Mouse (Mus musculus) intestine, embryonic 15.5 days (tissue): Measurements from ENCODE around the gene Plekhm3. TPM values are rescaled to one million over a fixed set of nuclear protein-coding genes. Genes with fewer than 3 reads are reported as not detected.

Experiments
- ATAC-seq: fragments of 200-750 bp; cut with Nextera tagmentation; 2 replicates; pipeline ENCODE4 v1.8.0; 2017; ENCODE audit warnings: moderate TSS enrichment, moderate library complexity
- H3K27ac ChIP-seq: fragments of 300-500 bp; sonication (generic); 2 replicates; pipeline ENCODE4 v1.5.1; 2015; ENCODE audit warnings: mild to moderate bottlenecking, inconsistent platforms
- H3K27me3 ChIP-seq: fragments of 300-500 bp; sonication (generic); replicated peaks from 2 replicates; pipeline ENCODE4 v1.6.1; 2015; ENCODE audit warnings: inconsistent platforms
- H3K36me3 ChIP-seq: fragments of 300-500 bp; sonication (generic); 2 replicates; pipeline ENCODE4 v1.6.1; 2015; ENCODE audit warnings: inconsistent platforms
- H3K4me1 ChIP-seq: fragments of 300-500 bp; sonication (generic); replicated peaks from 2 replicates; pipeline ENCODE4 v1.6.1; 2015; ENCODE audit warnings: inconsistent platforms
- H3K4me2 ChIP-seq: fragments of 300-500 bp; sonication (generic); replicated peaks from 2 replicates; pipeline ENCODE4 v1.6.1; 2015; ENCODE audit warnings: mild to moderate bottlenecking, inconsistent platforms
- H3K4me3 ChIP-seq: fragments of 300-500 bp; sonication (generic); replicated peaks from 2 replicates; pipeline ENCODE4 v1.5.1; 2015; ENCODE audit warnings: inconsistent platforms
- H3K9ac ChIP-seq: fragments of 300-500 bp; sonication (generic); 2 replicates; pipeline ENCODE4 v1.6.1; 2015; ENCODE audit warnings: inconsistent platforms
- H3K9me3 ChIP-seq: fragments of 300-500 bp; sonication (generic); 2 replicates; pipeline ENCODE4 v1.6.1; 2016; ENCODE audit warnings: inconsistent platforms
- WGBS: fragments of 180-500 bp; shearing (Covaris S2); methylation state at CpG from one replicate; pipeline ENCODE4 v1.1.7; 2015; 5-methylcytosine and 5-hydroxymethylcytosine counted together
- polyA plus RNA-seq: library from polyadenylated mRNA; unstranded; fragments of >200 nt; fragmentation: Nextera tagmentation; extraction: Ambion mirVana; gene quantifications from 2 replicates; pipeline ENCODE4 v1.2.1, GENCODE M21; 2015

Plekhm3 gene
- polyA plus RNA-seq, 1 experiment from 2014 or later = 4.7 TPM

- Histone ChIP-seq H3K4me3 (no peak overlapping the region), H3K27ac (no peak overlapping the region), H3K9me3 (no peaks in the 10 kb centered on the region), H3K9ac (no peak overlapping the region), H3K27me3 (no peaks in the 10 kb centered on the region), H3K36me3 (no peaks in the 10 kb centered on the region), H3K4me1 (no peaks in the 10 kb centered on the region), H3K4me2 (no peak overlapping the region)
- 0 out of 2 replicates have a peak, but pooled peaks have one; percentile 35 for ATAC-seq
- 78% methylated on average over 11 of the region's 11 CpGs for WGBS
Observed at GRCm38 (mm10) chr1:64860235-64860920, 96.2 kb downstream of the Plekhm3 start.

- H3K27me3 ChIP-seq = no peaks in the 10 kb centered on the region
- no peaks in the 10 kb centered on the region for H3K4me1 ChIP-seq
- H3K9me3 ChIP-seq = no peaks in the 10 kb centered on the region
- no peak overlapping the region for H3K4me3 ChIP-seq
- H3K36me3 ChIP-seq = no peaks in the 10 kb centered on the region
- H3K4me2 ChIP-seq = no peak overlapping the region
- ATAC-seq = peak; percentile 90
- no peak overlapping the region for H3K27ac ChIP-seq
- 64% methylated on average over 5 of the region's 5 CpGs for WGBS
- H3K9ac ChIP-seq = no peak overlapping the region
Observed at GRCm38 (mm10) chr1:64859826-64860225, 96.8 kb downstream of the Plekhm3 start.

- no peak overlapping the region for H3K4me3 ChIP-seq
- 70% methylated on average over 5 of the region's 5 CpGs for WGBS
- no peak overlapping the region for H3K27ac ChIP-seq
- H3K9me3 ChIP-seq = no peaks in the 10 kb centered on the region
- no peaks in the 10 kb centered on the region for H3K36me3 ChIP-seq
- 0 out of 2 replicates have a peak, but pooled peaks cover 2% of the 10 kb centered on the region for H3K4me1 ChIP-seq
- H3K4me2 ChIP-seq = no peak overlapping the region
- no peak overlapping the region for H3K9ac ChIP-seq
- no peak for ATAC-seq
- no peaks in the 10 kb centered on the region for H3K27me3 ChIP-seq
Observed at GRCm38 (mm10) chr1:64854835-64855234, 101.8 kb downstream of the Plekhm3 start.

- Histone ChIP-seq H3K9me3 (no peaks in the 10 kb centered on the region), H3K36me3 (no peaks in the 10 kb centered on the region), H3K27me3 (no peaks in the 10 kb centered on the region), H3K4me2 (no peak overlapping the region), H3K4me1 (peaks cover 5% of the 10 kb centered on the region; the same call in 1 of the 2 replicates), H3K9ac (no peak overlapping the region), H3K4me3 (no peak overlapping the region), H3K27ac (no peak overlapping the region)
- ATAC-seq = no peak; the same call in 1 of the 2 replicates
- 65% methylated on average over 5 of the region's 5 CpGs for WGBS
Observed at GRCm38 (mm10) chr1:64853738-64854730, 102.6 kb downstream of the Plekhm3 start.

- Histone ChIP-seq H3K9ac (no peak overlapping the region), H3K27me3 (no peaks in the 10 kb centered on the region), H3K9me3 (no peaks in the 10 kb centered on the region), H3K4me2 (no peak overlapping the region), H3K36me3 (no peaks in the 10 kb centered on the region), H3K4me3 (no peak overlapping the region), H3K4me1 (peaks cover 7% of the 10 kb centered on the region; the same call in 1 of the 2 replicates), H3K27ac (no peak overlapping the region)
- 80% methylated on average over 2 of the region's 2 CpGs for WGBS
- ATAC-seq = no peak
Observed at GRCm38 (mm10) chr1:64853244-64853643, 103.4 kb downstream of the Plekhm3 start.

- Histone ChIP-seq H3K27me3 (no peaks in the 10 kb centered on the region), H3K9ac (no peak overlapping the region), H3K27ac (no peak overlapping the region), H3K4me1 (peaks cover 13% of the 10 kb centered on the region; the same call in 1 of the 2 replicates), H3K4me3 (no peak overlapping the region), H3K9me3 (no peaks in the 10 kb centered on the region), H3K36me3 (no peaks in the 10 kb centered on the region), H3K4me2 (no peak overlapping the region)
- no peak for ATAC-seq
- 73% methylated on average over 2 of the region's 2 CpGs for WGBS
Observed at GRCm38 (mm10) chr1:64852272-64852671, 104.4 kb downstream of the Plekhm3 start.

GRCm38 (mm10) chr1:64850345-64850744 is 106.3 kb downstream of the Plekhm3 start:
- Histone ChIP-seq H3K36me3 (no peaks in the 10 kb centered on the region), H3K9ac (no peak overlapping the region), H3K9me3 (no peaks in the 10 kb centered on the region), H3K4me2 (no peak overlapping the region), H3K4me1 (peaks cover 13% of the 10 kb centered on the region; the same call in 1 of the 2 replicates), H3K27me3 (no peaks in the 10 kb centered on the region), H3K27ac (no peak overlapping the region), H3K4me3 (no peak overlapping the region)
- no peak for ATAC-seq
- 77% methylated on average over 2 of the region's 2 CpGs for WGBS

- Histone ChIP-seq H3K27ac (no peak overlapping the region), H3K9me3 (no peaks in the 10 kb centered on the region), H3K4me3 (no peak overlapping the region), H3K9ac (no peak overlapping the region), H3K27me3 (no peaks in the 10 kb centered on the region), H3K36me3 (no peaks in the 10 kb centered on the region), H3K4me1 (peaks cover 13% of the 10 kb centered on the region; the same call in 1 of the 2 replicates), H3K4me2 (no peak overlapping the region)
- no peak for ATAC-seq
- WGBS = 45% methylated on average over 1 of the region's 1 CpGs
Observed at GRCm38 (mm10) chr1:64848996-64849395, 107.6 kb downstream of the Plekhm3 start.

- Histone ChIP-seq H3K27me3 (no peaks in the 10 kb centered on the region), H3K4me3 (no peak overlapping the region), H3K36me3 (no peaks in the 10 kb centered on the region), H3K4me2 (no peak overlapping the region), H3K27ac (0 out of 2 replicates have a peak overlapping the region, but pooled peaks have one; percentile 13), H3K4me1 (peaks cover 10% of the 10 kb centered on the region; the same call in 1 of the 2 replicates), H3K9ac (no peak overlapping the region), H3K9me3 (no peaks in the 10 kb centered on the region)
- ATAC-seq = no peak; the same call in 1 of the 2 replicates
- WGBS = 81% methylated on average over 7 of the region's 7 CpGs
Observed at GRCm38 (mm10) chr1:64848081-64848480, 108.5 kb downstream of the Plekhm3 start.

GRCm38 (mm10) chr1:64847565-64847964 is 109.1 kb downstream of the Plekhm3 start:
- peak; percentile 57 for ATAC-seq

DNA sequence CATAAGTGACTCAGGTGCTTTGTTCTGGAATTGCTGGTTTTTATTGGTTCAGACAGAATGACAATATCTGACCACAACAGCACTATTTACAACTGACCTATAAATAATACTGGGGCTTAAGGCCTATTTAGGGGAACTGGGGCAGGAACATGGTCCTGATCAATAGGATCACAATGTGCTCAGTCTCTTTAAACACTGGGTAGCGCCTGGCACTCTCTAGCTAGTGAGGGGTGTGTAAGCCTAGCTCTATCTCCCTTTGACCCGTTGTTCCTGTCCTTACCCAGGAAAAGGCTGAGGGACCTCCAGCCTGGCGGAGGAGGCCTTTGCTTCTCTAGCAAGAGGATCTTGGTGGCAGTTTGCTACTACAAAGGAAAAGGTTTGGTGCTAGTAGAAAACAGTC is 111.6 kb downstream of the Plekhm3 start:
- no peak overlapping the region for H3K9ac ChIP-seq
- peaks cover 13% of the 10 kb centered on the region; the same call in 1 of the 2 replicates for H3K4me1 ChIP-seq
- 73% methylated on average over 3 of the region's 3 CpGs for WGBS
- H3K4me3 ChIP-seq = no peak overlapping the region
- no peaks in the 10 kb centered on the region for H3K36me3 ChIP-seq
- H3K27ac ChIP-seq = no peak overlapping the region
- ATAC-seq = no peak
- no peaks in the 10 kb centered on the region for H3K27me3 ChIP-seq
- no peak overlapping the region for H3K4me2 ChIP-seq
- H3K9me3 ChIP-seq = no peaks in the 10 kb centered on the region

More at GRCm38 (mm10) chr1:64847565-64847964, 109.1 kb downstream of the Plekhm3 start:
- Histone ChIP-seq H3K4me2 (no peak overlapping the region), H3K36me3 (no peaks in the 10 kb centered on the region), H3K4me1 (peaks cover 10% of the 10 kb centered on the region; the same call in 1 of the 2 replicates), H3K9me3 (no peaks in the 10 kb centered on the region), H3K27me3 (no peaks in the 10 kb centered on the region), H3K4me3 (no peak overlapping the region), H3K9ac (no peak overlapping the region), H3K27ac (0 out of 2 replicates have a peak overlapping the region, but pooled peaks have one; percentile 13)
